In the genomic region with DNA sequence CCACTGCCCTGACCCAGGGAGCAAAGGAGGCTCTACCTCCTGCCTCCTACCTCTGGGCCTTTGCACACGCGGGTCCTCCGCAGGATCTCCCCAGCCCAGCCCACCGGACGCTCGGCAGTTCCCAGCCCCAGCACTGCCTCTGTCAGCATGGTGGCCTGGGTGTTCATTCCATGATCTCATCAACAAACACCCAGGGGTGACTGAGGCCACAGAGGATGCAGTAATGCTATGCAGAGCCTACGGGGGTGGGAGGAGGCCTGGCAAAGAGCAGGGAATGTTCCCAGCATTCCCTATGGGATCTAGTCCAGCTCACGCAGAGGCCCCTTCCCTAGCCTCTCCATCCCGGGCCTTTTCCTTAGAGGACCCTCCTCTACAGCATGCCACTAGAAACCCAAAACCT, we compare ENCODE assay signal across 29 mouse cellular contexts. TPM values are rescaled to one million over a fixed set of nuclear protein-coding genes. Genes with fewer than 3 reads are reported as not detected.
"Had no signal": no experiment of that assay in that cellular context is flagged by ENCODE, and none has a peak within 500 bp of the region (broad histone marks: within the 10 kb centered on the region; RNA-seq: fewer than 3 reads in every experiment).

No protein-coding gene starts in this region.

- H3K27me3 ChIP-seq: limb, embryonic 13.5 days; midbrain, embryonic 12.5 days; midbrain, embryonic 15.5 days had no signal

- H3K9me3 ChIP-seq: limb, embryonic 10.5 days; limb, embryonic 13.5 days; liver, embryonic 12.5 days; liver, embryonic 15.5 days; midbrain, embryonic 12.5 days; midbrain, embryonic 15.5 days had no signal

- DNase-seq: kidney, adult 2 months; kidney, postnatal 25 days; layer of hippocampus, adult 9-11 months; liver; thymus, adult 18-20 months; thymus, postnatal 36 days had no signal

- H3K4me1 ChIP-seq: midbrain, embryonic 12.5 days; midbrain, embryonic 15.5 days had no signal

- H3K9ac ChIP-seq: limb, embryonic 13.5 days; liver, embryonic 12.5 days; liver, embryonic 15.5 days; midbrain, embryonic 12.5 days; midbrain, embryonic 15.5 days had no signal

- H3K27ac ChIP-seq: kidney, postnatal 0 days; layer of hippocampus, adult 2 months; limb, embryonic 10.5 days; limb, embryonic 13.5 days; liver, embryonic 12.5 days; liver, embryonic 15.5 days; macrophage; midbrain, embryonic 12.5 days; midbrain, embryonic 15.5 days had no signal

- H3K36me3 ChIP-seq: limb, embryonic 10.5 days; limb, embryonic 13.5 days; liver, embryonic 12.5 days; liver, embryonic 15.5 days; midbrain, embryonic 12.5 days; midbrain, embryonic 15.5 days had no signal

- H3K4me2 ChIP-seq: limb, embryonic 13.5 days; liver, embryonic 12.5 days; liver, embryonic 15.5 days; midbrain, embryonic 12.5 days; midbrain, embryonic 15.5 days had no signal

- H3K4me3 ChIP-seq: layer of hippocampus, adult 2 months; limb, embryonic 10.5 days; limb, embryonic 13.5 days; liver, embryonic 12.5 days; liver, embryonic 15.5 days; midbrain, embryonic 12.5 days; midbrain, embryonic 15.5 days; myocyte had no signal

- ATAC-seq: intestine, postnatal 0 days; liver, embryonic 12.5 days; midbrain, embryonic 15.5 days had no signal

RNA-seq across cellular contexts. Expression of a gene that starts 15.8 kb away (rescaled TPM):
- total RNA-seq: layer of hippocampus, adult 2 months; layer of hippocampus, postnatal 25 days; left cerebral cortex, adult 18-20 months; left cerebral cortex, postnatal 25 days had no signal
- polyA plus RNA-seq: intestine, embryonic 14.5 days; large intestine, adult 2 months; midbrain, embryonic 15.5 days; neural tube, embryonic 11.5 days; neural tube, embryonic 14.5 days; small intestine, adult 2 months; stomach, embryonic 14.5 days had no signal

RNA-seq across cellular contexts. Expression of a gene that starts 20.6 kb away (rescaled TPM):
- total RNA-seq: layer of hippocampus, adult 2 months; layer of hippocampus, postnatal 25 days; left cerebral cortex, adult 18-20 months; left cerebral cortex, postnatal 25 days had no signal

RNA-seq across cellular contexts. Expression of a gene that starts 50.9 kb away (rescaled TPM):
- total RNA-seq: layer of hippocampus, adult 2 months; layer of hippocampus, postnatal 25 days; left cerebral cortex, adult 18-20 months; left cerebral cortex, postnatal 25 days; megakaryocyte, adult 5-6 weeks had no signal
- polyA plus RNA-seq: liver, embryonic 12.5 days; macrophage; neural tube, embryonic 11.5 days; neural tube, embryonic 14.5 days; small intestine, adult 2 months had no signal

RNA-seq across cellular contexts. Expression of a gene that starts 52.2 kb away (rescaled TPM):
- total RNA-seq: layer of hippocampus, adult 2 months; layer of hippocampus, postnatal 25 days; megakaryocyte, adult 5-6 weeks had no signal
- polyA plus RNA-seq: intestine, postnatal 0 days; kidney, adult 2 months; kidney, embryonic 14.5 days; large intestine, adult 2 months; limb, embryonic 10.5 days; limb, embryonic 13.5 days; liver, embryonic 12.5 days; liver, embryonic 15.5 days; macrophage; midbrain, embryonic 12.5 days; neural tube, embryonic 11.5 days; small intestine, adult 2 months; stomach, embryonic 14.5 days; urinary bladder, adult 2 months had no signal
